Mouse (Mus musculus) heart, postnatal 14 days (tissue): Measurements from ENCODE around the gene Cspg5. TPM values are rescaled to one million over a fixed set of nuclear protein-coding genes. Genes with fewer than 3 reads are reported as not detected.

ENCODE experiments used
- DNase-seq, 2 experiments: peaks; one replicate each; pipeline ENCODE4 v3.0.0; 2021 to 2022
- intact Hi-C: fragments of 180-260 bp; cut with DNase I; formaldehyde crosslinking; loops from one replicate; pipeline ENCODE4 v1.15.1; 2025
- total RNA-seq, 2 experiments: library from RNA; stranded (reverse); gene quantifications; 2 replicates each; pipeline ENCODE4 v1.2.3; 2021

The Cspg5 gene
- total RNA-seq, 2 experiments from 2014 or later = 0.32 to 0.41 TPM

DNA sequence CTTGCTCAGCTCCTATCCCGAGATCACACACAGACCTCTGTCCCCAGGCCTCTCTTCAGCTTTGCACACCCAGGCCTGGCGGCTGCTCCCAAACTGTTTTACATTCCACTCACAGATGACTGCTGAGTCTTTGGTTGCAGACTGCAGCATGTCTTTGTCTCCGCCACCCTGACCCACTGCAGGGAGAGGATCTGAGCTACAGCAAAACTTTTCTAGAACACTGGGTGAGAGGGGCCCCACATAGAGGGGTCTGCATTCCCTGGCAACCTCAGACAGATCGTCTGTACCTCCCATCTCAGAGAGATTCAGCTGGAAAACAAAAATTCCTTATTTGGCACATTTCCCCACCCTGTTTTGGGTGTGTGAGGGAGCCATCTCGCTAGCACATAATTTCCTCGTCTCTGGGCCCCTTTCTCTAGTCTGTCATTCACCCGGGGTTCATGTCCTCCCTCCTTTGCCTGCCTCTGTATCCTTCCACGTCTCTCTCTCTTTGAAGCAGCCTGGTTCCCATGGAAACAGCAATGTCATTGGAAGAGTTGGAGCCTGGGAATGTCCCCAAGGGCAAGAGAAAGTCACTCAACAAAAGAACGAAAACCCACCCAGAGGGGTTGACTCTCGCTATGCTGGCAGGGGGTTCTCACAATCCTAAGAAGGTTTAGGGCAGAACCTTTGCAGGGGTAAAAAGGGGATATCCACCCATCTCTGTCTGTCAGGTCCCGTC lies 6.4 kb downstream of the Cspg5 start:
- DNase-seq = no peak
- intact Hi-C loops = no loop called here

- intact Hi-C loops = no loop called here
- no peak for DNase-seq
These were observed 7.2 kb downstream of the Cspg5 start for GRCm38 (mm10) chr9:110250776-110251175.

- DNase-seq = no peak
- intact Hi-C loops = no loop called here
These were observed 11.9 kb downstream of the Cspg5 start for GRCm38 (mm10) chr9:110255407-110256019.

DNA sequence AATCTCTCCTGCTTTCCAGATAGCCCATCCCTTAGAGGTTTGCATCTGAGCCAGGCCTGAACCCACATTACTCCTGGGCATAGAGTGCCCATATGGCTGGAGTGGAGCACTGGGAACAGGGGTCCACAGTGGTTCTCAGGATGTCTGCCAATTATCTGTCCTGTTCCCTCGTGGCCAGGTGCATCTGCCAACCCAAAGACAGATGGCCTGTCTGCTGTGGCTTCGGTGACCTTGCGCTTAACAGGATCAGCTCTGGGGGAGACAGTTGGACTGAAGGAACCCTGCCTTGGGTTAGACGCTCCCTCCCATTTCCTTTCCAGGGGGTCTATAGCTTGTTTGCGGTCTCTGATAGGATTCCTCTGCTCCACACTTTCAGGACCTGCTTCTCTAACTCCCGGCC lies 15.1 kb downstream of the Cspg5 start:
- intact Hi-C loops = no loop called here
- DNase-seq = no peak

DNA sequence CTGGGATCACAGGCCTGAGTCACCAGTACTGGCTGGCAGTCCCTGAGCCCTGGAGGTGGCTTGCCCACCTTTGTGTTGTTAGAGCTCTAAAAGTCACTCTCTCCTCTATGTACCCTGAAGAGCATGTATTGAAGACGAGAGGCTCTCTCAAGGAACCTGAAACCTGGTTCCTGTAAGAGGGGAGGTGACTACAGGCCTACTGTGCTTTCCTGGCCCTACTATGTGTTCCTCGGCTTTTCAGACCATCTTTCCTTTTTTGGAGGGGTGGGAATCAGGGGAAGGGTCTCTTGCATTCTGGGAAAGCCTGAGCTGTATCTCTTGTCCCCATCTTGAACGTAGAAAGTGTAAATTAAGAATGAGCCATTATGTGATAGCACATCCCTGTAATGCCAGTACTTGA lies 15.5 kb downstream of the Cspg5 start:
- no peak for DNase-seq

DNA sequence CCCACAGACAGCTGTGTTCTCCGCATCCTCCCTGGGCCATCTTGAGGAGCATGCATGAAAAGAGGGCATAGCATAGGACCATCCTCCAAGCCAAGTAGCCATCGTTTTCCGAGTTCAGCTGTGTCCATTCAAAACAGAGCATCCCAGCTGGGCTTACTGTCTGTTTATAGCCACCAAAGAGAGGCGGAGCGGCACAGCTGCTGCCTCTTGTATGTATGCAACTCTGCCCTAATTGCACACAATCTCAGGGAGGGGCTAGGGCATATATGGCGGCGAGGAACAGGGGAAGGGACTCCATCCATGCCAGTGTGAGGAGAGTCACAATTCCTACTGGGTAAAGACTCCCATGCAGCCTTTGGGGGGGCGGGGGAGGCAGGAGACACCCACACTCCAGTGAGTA lies 19.6 kb downstream of the Cspg5 start:
- intact Hi-C loops = no loop called here
- DNase-seq = no peak

More for the DNA sequence above, 15.5 kb downstream of the Cspg5 start:
- intact Hi-C loops = no loop called here

GRCm38 (mm10) chr9:110264991-110265390 lies 21.4 kb downstream of the Cspg5 start:
- intact Hi-C loops = no loop called here
- no peak for DNase-seq

DNA sequence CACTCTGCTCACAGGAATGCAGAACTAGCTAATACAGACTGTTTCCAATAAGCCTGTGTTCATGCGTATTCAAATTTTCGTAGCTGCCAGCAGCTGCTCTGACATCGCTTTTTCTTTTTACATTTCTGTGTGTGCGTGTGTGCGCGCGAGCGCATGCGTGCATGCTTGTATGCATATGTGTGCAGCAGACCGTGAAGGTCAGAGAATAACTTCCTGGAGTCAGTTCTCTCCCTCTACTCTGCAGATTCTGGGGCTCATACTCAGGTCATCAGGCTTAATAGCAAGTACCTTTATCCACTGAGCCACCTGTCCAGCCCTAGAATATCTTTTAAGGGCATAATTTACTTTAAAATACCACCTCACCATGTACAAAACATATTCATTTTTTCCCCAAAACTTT lies 24.8 kb downstream of the Cspg5 start:
- intact Hi-C loops = no loop called here
- no peak for DNase-seq

DNA sequence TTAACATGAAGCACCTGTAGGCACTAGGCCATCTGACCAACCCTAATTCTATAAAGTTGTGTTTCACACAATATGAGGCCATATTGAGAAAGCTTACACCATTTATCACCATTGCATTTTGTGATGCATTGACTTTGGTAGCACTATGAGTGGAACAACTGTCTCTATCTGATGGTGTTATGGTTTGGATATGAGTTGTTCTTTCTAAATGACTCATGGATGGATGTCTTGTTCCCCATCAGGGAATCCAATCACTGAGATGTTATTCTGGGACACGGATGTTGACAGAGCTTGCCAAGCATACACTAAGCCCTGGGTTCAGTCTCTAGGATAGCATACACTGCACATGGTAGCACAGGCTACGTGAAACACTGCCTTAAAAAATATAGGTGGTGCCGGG lies 28.7 kb downstream of the Cspg5 start:
- intact Hi-C loops = no loop called here

DNA sequence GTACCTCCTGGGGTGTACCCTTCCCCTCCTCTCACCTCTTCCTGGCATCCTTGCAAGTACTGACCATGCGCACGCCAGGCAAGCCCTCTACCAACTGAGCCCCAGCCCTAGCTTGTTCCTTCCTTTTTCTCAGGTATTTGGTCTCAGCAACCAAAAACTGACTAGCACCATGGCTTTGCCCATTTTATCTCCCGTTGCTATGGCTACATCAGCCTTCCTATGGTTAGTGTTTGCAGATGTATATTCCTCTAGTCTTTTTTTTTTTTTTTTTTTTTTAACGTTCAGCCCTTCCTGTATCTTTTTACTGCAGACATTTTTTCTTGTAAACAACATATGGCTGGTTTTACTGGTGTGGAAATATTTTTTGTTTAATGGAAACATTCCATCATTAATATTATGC lies 29.9 kb downstream of the Cspg5 start:
- intact Hi-C loops = no loop called here
- DNase-seq = no peak

More for the DNA sequence above, 28.7 kb downstream of the Cspg5 start:
- no peak for DNase-seq

DNA sequence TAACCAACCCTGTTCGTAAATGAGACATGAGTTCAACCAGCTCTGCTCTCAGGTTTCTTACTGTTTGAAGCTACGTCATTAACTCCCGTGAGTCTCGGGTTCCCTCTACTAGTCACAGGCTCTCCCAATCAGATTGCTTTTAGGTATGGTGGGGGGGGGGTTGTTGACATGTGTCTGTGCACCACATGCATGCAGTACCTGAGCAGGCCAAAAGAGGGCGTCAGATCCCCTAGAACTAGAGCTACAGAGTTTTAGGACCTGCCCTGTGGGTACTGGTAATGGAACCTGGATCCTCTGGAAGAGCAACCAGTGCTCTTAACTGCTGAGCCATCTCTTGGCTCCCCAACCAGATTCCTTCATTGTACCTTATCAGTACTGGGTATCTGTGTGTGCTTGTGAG lies 32.3 kb downstream of the Cspg5 start:
- intact Hi-C loops = no loop called here
- DNase-seq = no peak

GRCm38 (mm10) chr9:110277431-110277881 lies 33.9 kb downstream of the Cspg5 start:
- intact Hi-C loops = no loop called here
- no peak for DNase-seq

DNA sequence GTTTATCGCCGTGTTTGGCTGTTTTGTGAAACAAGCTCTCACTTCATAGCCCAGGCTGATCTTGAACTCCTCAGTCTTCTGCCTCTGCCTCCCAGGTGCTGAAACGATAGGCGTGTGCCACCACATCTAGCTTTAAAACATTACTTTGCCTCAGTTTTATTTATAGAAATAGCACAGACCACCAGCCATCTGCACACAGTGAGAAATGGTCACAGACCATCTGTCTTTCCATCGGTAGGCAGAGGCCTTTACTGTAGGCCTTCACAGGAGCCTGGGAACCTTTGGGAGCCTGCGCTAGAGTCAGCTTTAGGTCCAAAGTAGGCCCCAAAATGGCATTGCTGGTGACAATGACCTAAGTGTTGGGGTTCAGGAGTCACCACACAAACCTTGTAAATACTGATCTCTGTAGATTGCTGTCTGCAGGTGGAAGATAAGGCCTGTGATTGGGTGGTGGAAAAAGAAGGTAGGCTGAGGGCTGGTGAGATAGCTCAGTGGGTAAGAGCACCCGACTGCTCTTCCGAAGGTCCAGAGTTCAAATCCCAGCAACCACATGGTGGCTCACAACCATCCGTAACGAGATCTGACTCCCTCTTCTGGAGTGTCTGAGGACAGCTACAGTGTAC lies 40.6 kb downstream of the Cspg5 start:
- intact Hi-C loops = no loop called here
- DNase-seq = no peak

DNA sequence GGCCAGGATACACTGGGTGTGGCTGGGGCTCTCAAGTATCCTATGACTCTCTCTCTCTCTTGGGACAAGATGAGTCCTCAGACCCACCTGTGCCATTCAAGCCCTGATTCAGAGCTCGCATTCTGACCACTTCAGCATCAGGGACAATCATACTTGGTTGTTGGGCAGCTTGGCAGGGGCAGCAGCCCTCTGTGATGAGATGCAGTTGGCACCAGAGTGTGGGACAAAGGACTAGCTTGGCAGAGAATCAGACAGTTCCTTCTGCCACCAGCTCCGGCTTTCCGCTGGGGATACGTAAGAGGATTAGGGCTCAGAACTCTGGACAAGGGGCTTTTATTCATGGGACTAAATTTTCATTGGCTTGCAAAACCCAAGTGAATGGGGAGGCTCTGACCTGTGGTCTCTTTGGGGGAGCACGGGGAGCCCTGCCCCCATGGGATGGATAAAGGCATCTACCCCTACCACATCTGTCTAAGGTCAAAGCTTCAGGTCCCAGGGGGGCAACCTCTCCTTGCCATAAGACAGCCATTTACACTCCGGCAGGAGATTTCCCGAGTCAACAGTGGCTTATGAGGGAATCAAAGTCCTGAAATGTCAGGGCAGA lies 43.8 kb downstream of the Cspg5 start:
- intact Hi-C loops = no loop called here

GRCm38 (mm10) chr9:110293254-110293718 lies 49.7 kb downstream of the Cspg5 start:
- no peak for DNase-seq
- intact Hi-C loops = loop anchor here (10.0 kb wide), 1 partner anchor 118 kb away; no protein-coding TSS in a partner anchor

More for the DNA sequence above, 43.8 kb downstream of the Cspg5 start:
- no peak for DNase-seq

- intact Hi-C loops = loop anchor here (10.0 kb wide), 1 partner anchor 119 kb away; no protein-coding TSS in a partner anchor
- no peak for DNase-seq
These were observed 50.4 kb downstream of the Cspg5 start for GRCm38 (mm10) chr9:110293873-110294415.

DNA sequence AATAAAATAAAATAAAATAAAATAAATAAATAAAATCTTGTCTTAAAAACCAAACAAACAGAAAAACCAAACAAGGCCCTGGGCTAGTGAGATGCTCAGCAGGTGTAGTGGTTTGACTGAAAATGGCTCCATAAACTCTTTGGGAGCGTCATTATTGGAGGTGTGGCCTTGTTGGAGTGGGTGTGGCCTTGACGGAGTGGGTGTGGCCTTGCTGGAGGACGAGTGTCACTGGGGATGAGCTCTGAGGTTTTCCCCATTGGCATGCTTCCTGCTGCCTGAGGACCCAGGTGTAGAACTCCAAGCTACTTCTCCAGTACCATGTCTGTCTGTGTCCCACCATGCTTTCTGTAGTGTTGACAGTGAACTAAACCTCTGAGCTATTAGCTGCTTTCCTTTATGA lies 51.2 kb downstream of the Cspg5 start:
- DNase-seq = no peak
- intact Hi-C loops = loop anchor here (10.0 kb wide), 1 partner anchor 120 kb away; no protein-coding TSS in a partner anchor

DNA sequence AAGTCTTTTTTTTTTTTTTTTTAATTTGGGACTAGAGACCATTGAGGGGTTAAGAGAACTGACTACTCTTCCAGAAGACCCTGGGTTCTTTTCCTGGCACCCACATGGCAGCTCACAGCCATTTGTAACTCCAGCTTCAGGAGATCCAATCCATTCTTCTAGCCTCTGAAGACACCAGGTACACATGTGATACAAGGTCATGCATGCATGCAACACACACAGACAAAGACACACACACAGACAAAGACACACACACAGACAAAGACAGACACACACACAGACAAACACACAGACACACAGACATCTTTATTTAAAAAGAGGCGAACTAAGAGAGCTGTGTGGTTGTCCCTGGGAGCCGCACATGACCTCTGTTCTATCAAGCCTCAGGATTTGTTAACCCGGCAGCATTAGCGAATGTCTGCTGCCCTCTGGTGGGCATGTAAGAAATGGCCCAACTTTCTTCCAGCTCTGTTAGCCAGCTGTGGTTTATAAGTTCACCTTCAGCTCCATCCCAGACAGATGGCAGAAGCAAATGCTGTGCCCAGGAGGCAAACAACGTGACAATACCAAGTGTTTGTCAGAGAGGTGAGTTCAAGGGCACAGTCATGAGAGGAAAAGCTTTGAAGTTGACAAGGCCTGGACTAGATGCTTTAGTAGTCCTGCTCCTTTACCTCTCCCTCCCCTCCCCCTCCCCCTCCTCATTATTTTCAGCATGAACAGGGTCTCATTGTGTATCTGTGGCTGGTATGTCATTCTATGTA lies 53.5 kb downstream of the Cspg5 start:
- intact Hi-C loops = loop anchor here (2.0 to 10.0 kb wide), 2 partner anchors 122 to 402 kb away; no protein-coding TSS in a partner anchor
- peak; percentile 81 to 90 for DNase-seq

GRCm38 (mm10) chr9:110304516-110304915 lies 60.9 kb downstream of the Cspg5 start:
- peak in 1 of 2 experiments; percentile 12 for DNase-seq
- intact Hi-C loops = loop anchor here (5.0 to 10.0 kb wide), 2 partner anchors 187 to 970 kb away; partner anchors contain the start of genes Dhx30, Epm2aip1, Mlh1 and Smarcc1
